Mouse (Mus musculus): Measurements from ENCODE around the gene Pla2g1b. TPM values are rescaled to one million over a fixed set of nuclear protein-coding genes. Genes with fewer than 3 reads are reported as not detected.

Gene Pla2g1b
- polyA plus RNA-seq, 1 experiment from 2014 or later = 0.58 TPM

DNA sequence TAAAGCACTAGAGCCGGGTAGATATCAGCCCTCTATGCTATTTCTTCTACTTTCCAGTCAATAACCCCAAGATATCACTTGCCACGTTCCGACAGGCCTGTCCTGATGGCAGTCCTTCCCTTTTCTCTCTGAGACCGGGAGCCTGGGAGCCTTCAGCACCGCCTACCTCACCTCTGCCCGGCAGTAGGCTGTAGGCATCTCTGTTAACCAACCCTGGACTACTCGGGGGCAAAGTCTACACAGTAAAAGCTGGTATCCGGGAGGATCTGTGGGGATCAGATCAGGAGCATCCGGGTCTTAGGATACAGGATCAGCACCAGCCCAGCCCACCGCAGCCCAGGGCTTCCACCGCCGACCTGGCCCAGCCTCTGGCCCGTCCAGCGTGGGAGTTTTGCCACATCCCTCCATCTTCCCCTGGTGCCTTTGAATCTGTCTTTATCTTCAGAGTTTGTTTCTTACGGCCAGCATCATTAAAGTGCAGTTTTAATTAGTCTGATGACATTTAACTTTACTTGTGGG is 57.0 kb downstream of the Pla2g1b start:
- Histone ChIP-seq H3K27ac (ENCODE audit: low read depth, low read length) (no peak overlapping the region), H3K27me3 (ENCODE audit: control insufficient read depth, insufficient read depth, low read length) (no peaks in the 10 kb centered on the region), H3K4me3 (ENCODE audit: low read depth, low read length) (no peak overlapping the region), H3K36me3 (ENCODE audit: control insufficient read depth, insufficient read depth, low read length) (no peaks in the 10 kb centered on the region), H3K9ac (replicated peaks; ENCODE audit: low read depth, low read length) (no peak overlapping the region), H3K4me1 (ENCODE audit: control insufficient read depth, insufficient read depth, low read length) (peaks cover 3% of the 10 kb centered on the region; the same call in 1 of the 2 replicates), H3K9me3 (ENCODE audit: control insufficient read depth, low read length) (no peaks in the 10 kb centered on the region), H3K4me2 (ENCODE audit: low read depth, low read length) (no peak overlapping the region)
- ATAC-seq (ENCODE audit: low read depth) = no peak
- 80% methylated on average over 15 of the region's 15 CpGs for WGBS

DNA sequence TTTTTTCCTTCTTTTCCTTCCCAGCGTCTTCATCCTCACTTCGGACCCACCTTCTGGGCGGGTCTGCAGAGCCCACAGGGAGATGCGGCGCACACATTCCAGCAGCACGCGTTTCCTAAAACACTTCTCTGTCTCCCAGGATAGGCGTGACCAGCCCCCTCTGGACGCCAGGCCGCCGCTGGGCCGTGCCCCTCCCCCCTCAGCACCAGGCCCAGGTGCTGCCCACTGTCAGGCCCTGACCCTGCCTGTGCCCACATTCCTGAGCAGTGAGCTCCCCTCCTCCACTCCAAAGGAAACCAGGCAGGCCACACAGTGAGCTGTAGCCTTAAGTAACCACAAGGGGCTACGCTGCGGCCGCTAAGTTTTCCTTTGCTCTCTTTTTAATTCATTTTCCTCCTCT is 57.9 kb downstream of the Pla2g1b start:
- Histone ChIP-seq H3K9ac (replicated peaks; ENCODE audit: low read depth, low read length) (0 out of 2 replicates have a peak overlapping the region, but pooled peaks have one; percentile 16), H3K4me3 (ENCODE audit: low read depth, low read length) (no peak overlapping the region), H3K9me3 (ENCODE audit: control insufficient read depth, low read length) (no peaks in the 10 kb centered on the region), H3K27ac (ENCODE audit: low read depth, low read length) (no peak overlapping the region), H3K4me2 (ENCODE audit: low read depth, low read length) (no peak overlapping the region), H3K36me3 (ENCODE audit: control insufficient read depth, insufficient read depth, low read length) (no peaks in the 10 kb centered on the region), H3K27me3 (ENCODE audit: control insufficient read depth, insufficient read depth, low read length) (no peaks in the 10 kb centered on the region), H3K4me1 (ENCODE audit: control insufficient read depth, insufficient read depth, low read length) (peaks cover 3% of the 10 kb centered on the region; the same call in 1 of the 2 replicates)
- WGBS = 10% methylated on average over 15 of the region's 15 CpGs
- no peak; the same call in 1 of the 2 replicates for ATAC-seq (ENCODE audit: low read depth)

Other genes starting within 250 kb of the Pla2g1b start
- 116 and 121 TPM in 2 replicates for gene Pop5, start 230.4 kb upstream of the Pla2g1b start, polyA plus RNA-seq (2014; fragmentation: Nextera tagmentation; extraction: Ambion mirVana)
- 94.0 and 116 TPM in 2 replicates for gene Rnf10, start 193.4 kb upstream of the Pla2g1b start, polyA plus RNA-seq (2014; fragmentation: Nextera tagmentation; extraction: Ambion mirVana)
- 58.5 and 61.8 TPM in 2 replicates for gene Coq5, start 186.6 kb upstream of the Pla2g1b start, polyA plus RNA-seq (2014; fragmentation: Nextera tagmentation; extraction: Ambion mirVana)
- gene Dynll1, start 165.3 kb upstream of the Pla2g1b start, polyA plus RNA-seq (2014; fragmentation: Nextera tagmentation; extraction: Ambion mirVana) = 1,143 and 1,163 TPM in 2 replicates
- gene Srsf9, start 139.1 kb upstream of the Pla2g1b start, polyA plus RNA-seq (2014; fragmentation: Nextera tagmentation; extraction: Ambion mirVana) = 123 and 140 TPM in 2 replicates
- gene Gatc, start 125.1 kb upstream of the Pla2g1b start, polyA plus RNA-seq (2014; fragmentation: Nextera tagmentation; extraction: Ambion mirVana) = 45.4 and 53.5 TPM in 2 replicates
- gene Triap1, start 125.0 kb upstream of the Pla2g1b start, polyA plus RNA-seq (2014; fragmentation: Nextera tagmentation; extraction: Ambion mirVana) = 54.5 and 59.2 TPM in 2 replicates
- gene Cox6a1, start 117.3 kb upstream of the Pla2g1b start, polyA plus RNA-seq (2014; fragmentation: Nextera tagmentation; extraction: Ambion mirVana) = 1,051 and 1,284 TPM in 2 replicates
- 55.1 and 55.4 TPM in 2 replicates for gene Msi1, start 36.7 kb upstream of the Pla2g1b start, polyA plus RNA-seq (2014; fragmentation: Nextera tagmentation; extraction: Ambion mirVana)
- 26.0 and 32.6 TPM in 2 replicates for gene Sirt4, start 18.5 kb downstream of the Pla2g1b start, polyA plus RNA-seq (2014; fragmentation: Nextera tagmentation; extraction: Ambion mirVana)
- 8.5 and 11.1 TPM in 2 replicates for gene Pxn, start 40.4 kb downstream of the Pla2g1b start, polyA plus RNA-seq (2014; fragmentation: Nextera tagmentation; extraction: Ambion mirVana)
- 903 and 934 TPM in 2 replicates for gene Rplp0, start 93.2 kb downstream of the Pla2g1b start, polyA plus RNA-seq (2014; fragmentation: Nextera tagmentation; extraction: Ambion mirVana)
- gene Gcn1l1, start 99.0 kb downstream of the Pla2g1b start, polyA plus RNA-seq (2014; fragmentation: Nextera tagmentation; extraction: Ambion mirVana) = 41.9 and 45.2 TPM in 2 replicates
- 22.0 and 23.4 TPM in 2 replicates for gene Rab35, start 165.6 kb downstream of the Pla2g1b start, polyA plus RNA-seq (2014; fragmentation: Nextera tagmentation; extraction: Ambion mirVana)

All from neural tube, embryonic 14.5 days (tissue).